Mouse (Mus musculus): Measurements from ENCODE around the gene Hdac4.

GRCm38 (mm10) chr1:92179489-92180006, 16.0 kb downstream of the Hdac4 start:
- TF ChIP-seq POLR2A (IDR thresholded peaks at IDR 0.05; ENCODE audit: borderline replicate concordance, extremely low read depth, low read depth, low read length) = no peak
- TF ChIP-seq CTCF (IDR thresholded peaks at IDR 0.05; ENCODE audit: insufficient read depth, low read length) = no peak
